Mouse (Mus musculus): ENCODE results near the gene Gm973. TPM values are rescaled to one million over a fixed set of nuclear protein-coding genes. Genes with fewer than 3 reads are reported as not detected.

Gene Gm973
- polyA plus RNA-seq, 1 experiment from 2014 or later: not detected

- no peak overlapping the region for H3K27ac ChIP-seq (replicated peaks)
- H3K36me3 ChIP-seq (replicated peaks): no peaks in the 10 kb centered on the region
These were observed 7.4 kb downstream of the Gm973 start for GRCm38 (mm10) chr1:59523378-59523958.

GRCm38 (mm10) chr1:59524071-59524470 lies 8.0 kb downstream of the Gm973 start:
- Histone ChIP-seq H3K9me3 (replicated peaks) (no peaks in the 10 kb centered on the region), H3K27me3 (no peaks in the 10 kb centered on the region), H3K4me2 (no peak overlapping the region), H3K4me3 (replicated peaks) (no peak overlapping the region), H3K9ac (no peak overlapping the region), H3K36me3 (replicated peaks) (no peaks in the 10 kb centered on the region), H3K4me1 (replicated peaks) (no peaks in the 10 kb centered on the region), H3K27ac (replicated peaks) (no peak overlapping the region)
- WGBS (ENCODE audit: insufficient replicate concordance): 53% methylated on average over 2 of the region's 2 CpGs
- ATAC-seq (ENCODE audit: insufficient read depth): no peak

More at GRCm38 (mm10) chr1:59523378-59523958, 7.4 kb downstream of the Gm973 start:
- Histone ChIP-seq H3K4me1 (replicated peaks) (no peaks in the 10 kb centered on the region), H3K9ac (no peak overlapping the region), H3K4me3 (replicated peaks) (no peak overlapping the region), H3K9me3 (replicated peaks) (no peaks in the 10 kb centered on the region), H3K27me3 (no peaks in the 10 kb centered on the region), H3K4me2 (no peak overlapping the region)
- ATAC-seq (ENCODE audit: insufficient read depth): no peak
- 69% methylated on average over 5 of the region's 5 CpGs for WGBS (ENCODE audit: insufficient replicate concordance)

- Histone ChIP-seq H3K9me3 (replicated peaks) (no peaks in the 10 kb centered on the region), H3K36me3 (replicated peaks) (no peaks in the 10 kb centered on the region), H3K27me3 (no peaks in the 10 kb centered on the region), H3K4me2 (no peak overlapping the region), H3K27ac (replicated peaks) (no peak overlapping the region), H3K4me3 (replicated peaks) (no peak overlapping the region), H3K9ac (no peak overlapping the region), H3K4me1 (replicated peaks) (no peaks in the 10 kb centered on the region)
- ATAC-seq (ENCODE audit: insufficient read depth): no peak
- WGBS (ENCODE audit: insufficient replicate concordance): 47% methylated on average over 3 of the region's 3 CpGs
These were observed 8.7 kb downstream of the Gm973 start for GRCm38 (mm10) chr1:59524759-59525158.

- H3K4me1 ChIP-seq (replicated peaks): no peaks in the 10 kb centered on the region
- 64% methylated on average over 6 of the region's 6 CpGs for WGBS (ENCODE audit: insufficient replicate concordance)
- ATAC-seq (ENCODE audit: insufficient read depth): no peak
- no peak overlapping the region for H3K27ac ChIP-seq (replicated peaks)
- no peaks in the 10 kb centered on the region for H3K9me3 ChIP-seq (replicated peaks)
- no peaks in the 10 kb centered on the region for H3K36me3 ChIP-seq (replicated peaks)
- H3K27me3 ChIP-seq: no peaks in the 10 kb centered on the region; the same call in 1 of the 2 replicates
- H3K4me3 ChIP-seq (replicated peaks): no peak overlapping the region
- H3K4me2 ChIP-seq: no peak overlapping the region
- H3K9ac ChIP-seq: no peak overlapping the region
These were observed 11.2 kb downstream of the Gm973 start for GRCm38 (mm10) chr1:59527219-59527618.

- Histone ChIP-seq H3K4me3 (replicated peaks) (no peak overlapping the region), H3K27me3 (no peaks in the 10 kb centered on the region; the same call in 1 of the 2 replicates), H3K36me3 (replicated peaks) (no peaks in the 10 kb centered on the region), H3K4me2 (no peak overlapping the region), H3K27ac (replicated peaks) (no peak overlapping the region), H3K9me3 (replicated peaks) (no peaks in the 10 kb centered on the region), H3K4me1 (replicated peaks) (no peaks in the 10 kb centered on the region), H3K9ac (no peak overlapping the region)
- no peak for ATAC-seq (ENCODE audit: insufficient read depth)
- WGBS (ENCODE audit: insufficient replicate concordance): 44% methylated on average over 5 of the region's 5 CpGs
These were observed 19.1 kb downstream of the Gm973 start for GRCm38 (mm10) chr1:59534976-59535810.

GRCm38 (mm10) chr1:59538381-59538780 lies 22.3 kb downstream of the Gm973 start:
- H3K4me3 ChIP-seq (replicated peaks): no peak overlapping the region
- H3K36me3 ChIP-seq (replicated peaks): no peaks in the 10 kb centered on the region
- no peaks in the 10 kb centered on the region for H3K9me3 ChIP-seq (replicated peaks)
- no peak overlapping the region for H3K27ac ChIP-seq (replicated peaks)
- no peak overlapping the region for H3K9ac ChIP-seq
- H3K4me1 ChIP-seq (replicated peaks): no peaks in the 10 kb centered on the region
- WGBS (ENCODE audit: insufficient replicate concordance): 67% methylated on average over 5 of the region's 5 CpGs
- H3K27me3 ChIP-seq: no peaks in the 10 kb centered on the region
- ATAC-seq (ENCODE audit: insufficient read depth): no peak
- H3K4me2 ChIP-seq: no peak overlapping the region

GRCm38 (mm10) chr1:59540537-59541148 lies 24.6 kb downstream of the Gm973 start:
- no peak overlapping the region for H3K27ac ChIP-seq (replicated peaks)
- WGBS (ENCODE audit: insufficient replicate concordance): 72% methylated on average over 19 of the region's 19 CpGs
- no peak for ATAC-seq (ENCODE audit: insufficient read depth)
- H3K9ac ChIP-seq: no peak overlapping the region
- no peak overlapping the region for H3K4me3 ChIP-seq (replicated peaks)
- H3K36me3 ChIP-seq (replicated peaks): no peaks in the 10 kb centered on the region
- no peak overlapping the region for H3K4me2 ChIP-seq
- H3K27me3 ChIP-seq: no peaks in the 10 kb centered on the region
- H3K4me1 ChIP-seq (replicated peaks): no peaks in the 10 kb centered on the region
- H3K9me3 ChIP-seq (replicated peaks): no peaks in the 10 kb centered on the region

- H3K4me1 ChIP-seq (replicated peaks): no peaks in the 10 kb centered on the region
- H3K27me3 ChIP-seq: no peaks in the 10 kb centered on the region
- no peak overlapping the region for H3K27ac ChIP-seq (replicated peaks)
- no peaks in the 10 kb centered on the region for H3K36me3 ChIP-seq (replicated peaks)
- no peak for ATAC-seq (ENCODE audit: insufficient read depth)
- 70% methylated on average over 16 of the region's 16 CpGs for WGBS (ENCODE audit: insufficient replicate concordance)
- H3K4me2 ChIP-seq: no peak overlapping the region
- no peaks in the 10 kb centered on the region for H3K9me3 ChIP-seq (replicated peaks)
- H3K9ac ChIP-seq: no peak overlapping the region
- H3K4me3 ChIP-seq (replicated peaks): no peak overlapping the region
These were observed 25.4 kb downstream of the Gm973 start for GRCm38 (mm10) chr1:59541271-59542020.

GRCm38 (mm10) chr1:59542231-59542630 lies 26.2 kb downstream of the Gm973 start:
- Histone ChIP-seq H3K9me3 (replicated peaks) (no peaks in the 10 kb centered on the region), H3K4me2 (no peak overlapping the region), H3K36me3 (replicated peaks) (no peaks in the 10 kb centered on the region), H3K9ac (no peak overlapping the region), H3K4me1 (replicated peaks) (no peaks in the 10 kb centered on the region), H3K27me3 (no peaks in the 10 kb centered on the region), H3K27ac (replicated peaks) (no peak overlapping the region), H3K4me3 (replicated peaks) (no peak overlapping the region)
- 51% methylated on average over 6 of the region's 6 CpGs for WGBS (ENCODE audit: insufficient replicate concordance)
- ATAC-seq (ENCODE audit: insufficient read depth): no peak

GRCm38 (mm10) chr1:59543911-59544310 lies 27.8 kb downstream of the Gm973 start:
- no peak overlapping the region for H3K27ac ChIP-seq (replicated peaks)
- H3K4me3 ChIP-seq (replicated peaks): no peak overlapping the region
- 31% methylated on average over 8 of the region's 8 CpGs for WGBS (ENCODE audit: insufficient replicate concordance)
- ATAC-seq (ENCODE audit: insufficient read depth): no peak
- no peaks in the 10 kb centered on the region for H3K27me3 ChIP-seq
- H3K9ac ChIP-seq: no peak overlapping the region
- no peak overlapping the region for H3K4me2 ChIP-seq
- no peaks in the 10 kb centered on the region for H3K9me3 ChIP-seq (replicated peaks)
- H3K4me1 ChIP-seq (replicated peaks): no peaks in the 10 kb centered on the region
- no peaks in the 10 kb centered on the region for H3K36me3 ChIP-seq (replicated peaks)

GRCm38 (mm10) chr1:59548486-59548885 lies 32.4 kb downstream of the Gm973 start:
- H3K27me3 ChIP-seq: 0 out of 2 replicates have a peak, but pooled peaks cover 3% of the 10 kb centered on the region
- H3K9ac ChIP-seq: no peak overlapping the region
- no peaks in the 10 kb centered on the region for H3K4me1 ChIP-seq (replicated peaks)
- no peak overlapping the region for H3K4me2 ChIP-seq
- 76% methylated on average over 5 of the region's 5 CpGs for WGBS (ENCODE audit: insufficient replicate concordance)
- ATAC-seq (ENCODE audit: insufficient read depth): no peak
- no peaks in the 10 kb centered on the region for H3K36me3 ChIP-seq (replicated peaks)
- H3K9me3 ChIP-seq (replicated peaks): no peaks in the 10 kb centered on the region
- H3K27ac ChIP-seq (replicated peaks): no peak overlapping the region
- no peak overlapping the region for H3K4me3 ChIP-seq (replicated peaks)

All from liver, embryonic 15.5 days (tissue).